Mouse (Mus musculus): ENCODE data around the gene AY074887. TPM values are rescaled to one million over a fixed set of nuclear protein-coding genes. Genes with fewer than 3 reads are reported as not detected.

AY074887 gene
- polyA plus RNA-seq, 1 experiment from 2014 or later = 1.2 TPM

DNA sequence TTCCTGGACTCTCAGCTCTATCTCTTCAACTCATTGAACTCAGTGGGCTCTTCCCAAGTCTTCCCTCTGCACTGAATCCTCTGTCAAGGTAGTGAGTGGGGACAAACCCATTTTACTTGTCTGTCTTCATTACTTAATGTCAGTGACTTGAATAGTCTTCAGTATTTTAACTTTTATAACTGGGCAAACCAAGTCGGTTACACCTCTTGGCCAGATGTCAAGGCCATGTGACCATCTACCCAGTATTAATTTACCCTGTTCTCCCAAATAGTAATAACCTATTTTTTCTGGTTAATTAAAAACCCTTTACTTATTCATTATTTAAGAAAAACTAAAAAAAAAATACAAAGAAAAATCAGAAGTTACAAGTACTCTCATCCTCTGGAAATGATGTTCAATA lies 20.1 kb downstream of the AY074887 start:
- WGBS = 88% methylated on average over 1 of the region's 1 CpGs
- no peak overlapping the region for H3K27ac ChIP-seq (ENCODE audit: low read depth, low read length)
- no peaks in the 10 kb centered on the region for H3K4me1 ChIP-seq (replicated peaks; ENCODE audit: control insufficient read depth, insufficient read depth, low read length)
- no peaks in the 10 kb centered on the region for H3K36me3 ChIP-seq (ENCODE audit: control insufficient read depth, insufficient read depth, low read length)
- no peak for ATAC-seq (ENCODE audit: low FRiP score)
- H3K9ac ChIP-seq (ENCODE audit: low read depth, low read length) = no peak overlapping the region
- no peaks in the 10 kb centered on the region for H3K27me3 ChIP-seq (ENCODE audit: control insufficient read depth, insufficient read depth, low read length)
- no peak overlapping the region for H3K4me3 ChIP-seq (ENCODE audit: low read depth, low read length)
- no peaks in the 10 kb centered on the region for H3K9me3 ChIP-seq (ENCODE audit: control insufficient read depth, low read length)
- H3K4me2 ChIP-seq (replicated peaks; ENCODE audit: low read depth, low read length) = no peak overlapping the region
- DNase-seq (ENCODE audit: low spot score) = no peak

DNA sequence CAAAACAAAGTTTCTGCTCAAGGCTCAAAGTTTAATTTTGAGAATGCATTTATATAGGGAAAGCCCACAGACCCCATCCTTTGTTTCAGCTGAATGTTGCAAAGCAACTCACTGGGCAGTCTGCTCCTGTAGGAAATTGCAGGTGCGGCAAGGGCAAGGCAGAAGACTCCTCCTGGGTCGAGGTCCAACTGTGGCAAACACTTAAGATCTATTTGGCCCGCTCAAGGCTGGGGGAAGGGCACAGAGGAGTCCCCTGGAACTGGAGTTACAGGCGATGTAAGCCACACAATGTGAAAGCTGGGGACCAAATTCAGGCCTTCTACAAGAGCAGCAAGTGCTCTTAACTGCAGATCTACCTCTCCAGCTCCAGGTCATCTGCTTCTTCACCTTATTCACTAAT lies 30.9 kb downstream of the AY074887 start:
- no peaks in the 10 kb centered on the region for H3K27me3 ChIP-seq (ENCODE audit: control insufficient read depth, insufficient read depth, low read length)

DNA sequence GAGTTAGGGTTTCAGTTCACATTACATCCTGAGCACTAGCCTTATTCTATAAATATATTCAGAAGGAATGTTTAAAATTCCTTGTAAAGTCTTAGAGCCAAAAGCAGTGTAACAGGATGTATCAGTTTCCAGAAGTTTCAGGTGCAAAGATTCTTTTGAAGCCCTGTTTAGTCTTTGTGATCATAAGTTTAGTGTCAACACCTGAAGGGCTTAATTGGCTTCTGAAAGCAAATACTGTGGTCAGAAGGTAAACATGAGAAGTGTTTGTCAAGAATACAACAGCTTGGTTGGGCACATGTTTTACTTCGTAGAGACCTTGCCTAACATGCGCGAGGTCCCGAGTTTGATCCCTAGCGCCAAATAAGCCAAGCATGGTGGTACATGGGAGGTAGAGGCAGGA lies 32.0 kb downstream of the AY074887 start:
- H3K4me2 ChIP-seq (replicated peaks; ENCODE audit: low read depth, low read length) = no peak overlapping the region
- H3K9me3 ChIP-seq (ENCODE audit: control insufficient read depth, low read length) = no peaks in the 10 kb centered on the region
- ATAC-seq (ENCODE audit: low FRiP score) = no peak
- no peak overlapping the region for H3K27ac ChIP-seq (ENCODE audit: low read depth, low read length)
- H3K36me3 ChIP-seq (ENCODE audit: control insufficient read depth, insufficient read depth, low read length) = no peaks in the 10 kb centered on the region
- no peak overlapping the region for H3K4me3 ChIP-seq (ENCODE audit: low read depth, low read length)
- no peaks in the 10 kb centered on the region for H3K27me3 ChIP-seq (ENCODE audit: control insufficient read depth, insufficient read depth, low read length)
- no peaks in the 10 kb centered on the region for H3K4me1 ChIP-seq (replicated peaks; ENCODE audit: control insufficient read depth, insufficient read depth, low read length)
- H3K9ac ChIP-seq (ENCODE audit: low read depth, low read length) = no peak overlapping the region
- 92% methylated on average over 5 of the region's 5 CpGs for WGBS
- no peak for DNase-seq (ENCODE audit: low spot score)

More for the DNA sequence above, 30.9 kb downstream of the AY074887 start:
- Histone ChIP-seq H3K4me3 (ENCODE audit: low read depth, low read length) (no peak overlapping the region), H3K9me3 (ENCODE audit: control insufficient read depth, low read length) (no peaks in the 10 kb centered on the region), H3K4me1 (replicated peaks; ENCODE audit: control insufficient read depth, insufficient read depth, low read length) (no peaks in the 10 kb centered on the region), H3K4me2 (replicated peaks; ENCODE audit: low read depth, low read length) (no peak overlapping the region), H3K27ac (ENCODE audit: low read depth, low read length) (no peak overlapping the region), H3K36me3 (ENCODE audit: control insufficient read depth, insufficient read depth, low read length) (no peaks in the 10 kb centered on the region), H3K9ac (ENCODE audit: low read depth, low read length) (no peak overlapping the region)
- ATAC-seq (ENCODE audit: low FRiP score) (no peak), DNase-seq (ENCODE audit: low spot score) (no peak)
- 61% methylated on average over 4 of the region's 4 CpGs for WGBS

DNA sequence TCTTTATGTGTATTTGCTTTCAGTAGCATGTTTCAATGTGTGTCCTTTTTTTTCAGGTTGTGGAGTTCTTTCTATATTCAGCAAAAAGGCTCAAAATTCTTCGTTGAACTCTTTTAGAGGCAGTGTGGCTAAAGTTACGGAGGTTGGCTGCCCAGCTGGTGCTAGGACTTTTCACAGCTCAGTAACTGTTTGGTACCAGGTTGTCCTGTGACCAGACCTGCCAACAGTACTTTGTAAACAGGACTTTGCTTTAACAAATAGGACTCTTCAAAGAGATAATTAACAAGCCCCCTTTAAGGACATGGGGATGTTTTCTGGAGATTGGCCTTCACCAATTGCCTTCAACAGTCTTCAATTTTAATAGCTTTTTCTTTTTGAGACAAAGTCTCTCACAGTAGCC lies 32.6 kb downstream of the AY074887 start:
- WGBS = 77% methylated on average over 2 of the region's 2 CpGs
- Histone ChIP-seq H3K9me3 (ENCODE audit: control insufficient read depth, low read length) (no peaks in the 10 kb centered on the region), H3K9ac (ENCODE audit: low read depth, low read length) (no peak overlapping the region), H3K4me2 (replicated peaks; ENCODE audit: low read depth, low read length) (no peak overlapping the region), H3K27me3 (ENCODE audit: control insufficient read depth, insufficient read depth, low read length) (no peaks in the 10 kb centered on the region), H3K27ac (ENCODE audit: low read depth, low read length) (no peak overlapping the region), H3K4me1 (replicated peaks; ENCODE audit: control insufficient read depth, insufficient read depth, low read length) (no peaks in the 10 kb centered on the region), H3K36me3 (ENCODE audit: control insufficient read depth, insufficient read depth, low read length) (no peaks in the 10 kb centered on the region), H3K4me3 (ENCODE audit: low read depth, low read length) (no peak overlapping the region)
- DNase-seq (ENCODE audit: low spot score) = no peak
- no peak for ATAC-seq (ENCODE audit: low FRiP score)

DNA sequence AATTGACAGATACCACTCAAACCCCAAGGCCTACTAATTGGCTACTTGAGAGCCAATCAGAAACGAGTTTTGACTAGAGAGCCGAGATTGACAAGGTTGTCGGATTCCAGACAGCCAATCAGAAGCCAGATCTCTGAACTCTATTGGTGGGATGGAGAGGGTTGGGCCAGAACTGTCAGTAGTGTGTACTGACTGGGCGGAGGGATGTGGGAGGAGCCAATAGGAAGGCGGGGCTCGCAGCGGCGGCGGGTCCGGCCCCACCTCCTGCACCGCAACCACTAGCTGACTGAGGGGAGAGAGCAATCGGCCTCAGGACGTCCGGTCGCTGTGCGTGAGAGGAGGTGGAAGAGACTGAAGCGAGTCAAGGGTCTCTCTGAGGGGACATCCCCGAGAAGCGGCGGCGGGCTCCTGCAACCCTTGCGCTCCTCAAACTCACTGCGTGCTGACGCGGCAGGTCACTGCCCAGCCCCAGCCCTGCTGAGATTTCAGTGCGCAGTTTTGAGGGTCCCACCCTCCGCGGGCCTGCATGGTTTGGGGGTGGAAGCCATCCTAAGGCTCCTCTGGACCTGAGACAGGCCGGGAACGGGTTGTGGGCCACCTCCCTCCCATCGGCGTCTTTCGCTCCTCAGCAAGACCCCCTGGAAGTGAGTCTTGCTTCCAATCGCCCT lies 33.7 kb downstream of the AY074887 start, which contains the start of gene Hykk:
Gene Hykk, plus strand, starts transcription at position 274 of the 668 bp plus-strand sequence.
- Histone ChIP-seq H3K27ac (ENCODE audit: low read depth, low read length) (no peak within 1 kb of the TSS), H3K4me3 (ENCODE audit: low read depth, low read length) (peak within 1 kb of the TSS; percentile 56), H3K36me3 (ENCODE audit: control insufficient read depth, insufficient read depth, low read length) (no peaks in the 10 kb centered on the region), H3K4me1 (replicated peaks; ENCODE audit: control insufficient read depth, insufficient read depth, low read length) (no peaks in the 10 kb centered on the region), H3K9ac (ENCODE audit: low read depth, low read length) (peak within 1 kb of the TSS; percentile 61), H3K27me3 (ENCODE audit: control insufficient read depth, insufficient read depth, low read length) (no peaks in the 10 kb centered on the region), H3K4me2 (replicated peaks; ENCODE audit: low read depth, low read length) (peak within 1 kb of the TSS; percentile 81), H3K9me3 (ENCODE audit: control insufficient read depth, low read length) (no peaks in the 10 kb centered on the region)
- peak; percentile 99 for ATAC-seq (ENCODE audit: low FRiP score)
- WGBS = under 1% methylated on average over 34 of the region's 34 CpGs
- DNase-seq (ENCODE audit: low spot score) = peak; percentile 89

DNA sequence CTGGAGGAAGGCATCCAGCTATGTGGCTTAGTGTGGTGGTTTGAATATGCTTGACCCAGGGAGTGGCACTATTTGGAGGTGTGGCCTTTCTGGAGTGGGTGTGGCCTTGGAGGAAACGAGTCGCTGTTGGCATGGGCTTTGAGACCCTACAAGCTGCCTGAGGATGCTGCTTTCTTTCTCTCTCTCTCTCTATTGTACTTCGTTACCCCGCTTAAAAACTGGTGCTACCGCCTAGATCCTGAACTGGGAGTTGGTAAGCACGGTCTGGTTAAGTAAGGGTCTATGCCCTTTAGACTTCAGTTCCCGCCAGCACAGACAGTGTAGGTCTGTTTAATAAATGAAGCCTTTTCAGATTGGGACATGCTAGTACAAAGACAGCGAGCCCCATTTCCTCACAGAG lies 34.4 kb downstream of the AY074887 start:
- Histone ChIP-seq H3K4me1 (replicated peaks; ENCODE audit: control insufficient read depth, insufficient read depth, low read length) (no peaks in the 10 kb centered on the region), H3K9ac (ENCODE audit: low read depth, low read length) (no peak overlapping the region), H3K9me3 (ENCODE audit: control insufficient read depth, low read length) (no peaks in the 10 kb centered on the region), H3K4me2 (replicated peaks; ENCODE audit: low read depth, low read length) (no peak overlapping the region), H3K27ac (ENCODE audit: low read depth, low read length) (no peak overlapping the region), H3K27me3 (ENCODE audit: control insufficient read depth, insufficient read depth, low read length) (no peaks in the 10 kb centered on the region), H3K36me3 (ENCODE audit: control insufficient read depth, insufficient read depth, low read length) (no peaks in the 10 kb centered on the region), H3K4me3 (ENCODE audit: low read depth, low read length) (0 out of 2 replicates have a peak overlapping the region, but pooled peaks have one; percentile 56)
- 63% methylated on average over 8 of the region's 8 CpGs for WGBS
- DNase-seq (ENCODE audit: low spot score) = no peak
- peak; percentile 27 for ATAC-seq (ENCODE audit: low FRiP score)

DNA sequence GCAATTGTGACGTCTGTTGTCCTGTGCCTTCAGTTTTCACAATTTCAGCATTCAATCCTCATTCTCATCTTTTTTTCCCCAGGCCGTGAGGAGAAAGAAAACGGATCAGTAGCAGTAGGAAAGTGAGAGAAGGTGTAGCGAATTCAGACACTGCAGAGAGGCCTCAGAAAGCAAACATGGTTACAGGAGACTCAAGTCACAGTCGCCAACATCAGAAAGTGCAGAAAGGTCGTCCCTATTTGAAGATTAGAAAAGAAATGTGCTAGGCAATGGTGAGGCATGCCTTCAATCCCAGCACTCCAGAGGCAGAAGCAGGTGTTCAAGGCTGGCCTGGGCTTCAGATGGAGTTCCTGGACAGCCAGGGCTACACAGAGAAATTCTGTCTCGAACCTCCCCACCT lies 35.2 kb downstream of the AY074887 start:
- Histone ChIP-seq H3K4me3 (ENCODE audit: low read depth, low read length) (no peak overlapping the region), H3K27ac (ENCODE audit: low read depth, low read length) (no peak overlapping the region), H3K36me3 (ENCODE audit: control insufficient read depth, insufficient read depth, low read length) (no peaks in the 10 kb centered on the region), H3K27me3 (ENCODE audit: control insufficient read depth, insufficient read depth, low read length) (no peaks in the 10 kb centered on the region), H3K4me2 (replicated peaks; ENCODE audit: low read depth, low read length) (no peak overlapping the region), H3K9me3 (ENCODE audit: control insufficient read depth, low read length) (no peaks in the 10 kb centered on the region), H3K9ac (ENCODE audit: low read depth, low read length) (no peak overlapping the region), H3K4me1 (replicated peaks; ENCODE audit: control insufficient read depth, insufficient read depth, low read length) (no peaks in the 10 kb centered on the region)
- WGBS = 66% methylated on average over 7 of the region's 7 CpGs
- DNase-seq (ENCODE audit: low spot score) = no peak
- no peak for ATAC-seq (ENCODE audit: low FRiP score)

DNA sequence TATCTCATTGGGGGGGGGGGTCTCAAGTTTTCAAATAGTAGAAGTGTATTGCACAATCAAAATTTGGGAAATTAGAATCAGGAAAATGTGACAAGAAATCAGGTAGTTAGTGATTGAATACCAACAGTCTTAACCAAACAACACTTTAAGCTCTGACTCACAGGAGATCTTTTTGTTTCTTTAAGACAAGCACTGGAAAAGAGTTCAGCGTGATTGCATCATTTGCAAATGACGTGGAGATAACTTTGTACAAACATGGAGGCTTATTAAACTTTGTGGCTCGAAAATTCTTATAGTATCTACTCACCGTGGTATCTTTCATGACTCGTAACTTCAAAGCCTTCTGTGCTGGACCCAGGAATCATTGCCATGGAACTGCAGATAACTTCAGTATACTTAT lies 41.4 kb downstream of the AY074887 start:
- Histone ChIP-seq H3K4me2 (replicated peaks; ENCODE audit: low read depth, low read length) (no peak overlapping the region), H3K27ac (ENCODE audit: low read depth, low read length) (no peak overlapping the region), H3K36me3 (ENCODE audit: control insufficient read depth, insufficient read depth, low read length) (no peaks in the 10 kb centered on the region), H3K9ac (ENCODE audit: low read depth, low read length) (no peak overlapping the region), H3K4me3 (ENCODE audit: low read depth, low read length) (no peak overlapping the region), H3K9me3 (ENCODE audit: control insufficient read depth, low read length) (no peaks in the 10 kb centered on the region), H3K27me3 (ENCODE audit: control insufficient read depth, insufficient read depth, low read length) (no peaks in the 10 kb centered on the region), H3K4me1 (replicated peaks; ENCODE audit: control insufficient read depth, insufficient read depth, low read length) (no peaks in the 10 kb centered on the region)
- DNase-seq (ENCODE audit: low spot score) (no peak), ATAC-seq (ENCODE audit: low FRiP score) (no peak)
- WGBS = 94% methylated on average over 5 of the region's 5 CpGs

All from hindbrain, embryonic 11.5 days (tissue).